Mouse (Mus musculus) telencephalon, adult 2 months (tissue): ENCODE measurements around the gene Siglec1.
"Not testable (repeated sequence)": the region's sequence is repeated elsewhere in the genome, so short reads cannot be mapped to it uniquely, and the experiment has no call there.

ENCODE experiments used
- DNase-seq: peaks from one replicate; pipeline ENCODE4 v3.0.0-alpha.2; 2011; ENCODE audit warnings: low read depth, low spot score

Siglec1 gene

GRCm38 (mm10) chr2:131086667-131087390, at the start of gene Siglec1:
Gene Siglec1 (minus strand): TSS chr2:131086765.
- no peak for DNase-seq

- no peak for DNase-seq
Observed at GRCm38 (mm10) chr2:131135521-131136139, 49.1 kb upstream of the Siglec1 start.

GRCm38 (mm10) chr2:131134826-131135400, 48.3 kb upstream of the Siglec1 start:
- DNase-seq = no peak

- no peak for DNase-seq
Observed at GRCm38 (mm10) chr2:131134381-131134780, 47.8 kb upstream of the Siglec1 start.

- no peak for DNase-seq
Observed at GRCm38 (mm10) chr2:131132930-131133547, 46.5 kb upstream of the Siglec1 start, which contains the start of gene Gm11037. Gene Gm11037 (plus strand): TSS chr2:131133497.

- DNase-seq = no peak
Observed at GRCm38 (mm10) chr2:131132111-131132888, 45.7 kb upstream of the Siglec1 start.

- DNase-seq = no peak
Observed at GRCm38 (mm10) chr2:131130849-131131248, 44.3 kb upstream of the Siglec1 start.

- DNase-seq = no peak
Observed at GRCm38 (mm10) chr2:131129836-131130235, 43.3 kb upstream of the Siglec1 start.

- DNase-seq = no peak
Observed at GRCm38 (mm10) chr2:131128636-131129157, 42.1 kb upstream of the Siglec1 start.

- no peak for DNase-seq
Observed at GRCm38 (mm10) chr2:131128211-131128610, 41.6 kb upstream of the Siglec1 start.

- DNase-seq = no peak
Observed at GRCm38 (mm10) chr2:131127161-131127730, 40.7 kb upstream of the Siglec1 start, which contains the start of gene Hspa12b. Gene Hspa12b (plus strand): TSS chr2:131127280.

- no peak for DNase-seq
Observed at GRCm38 (mm10) chr2:131125964-131126815, 39.6 kb upstream of the Siglec1 start.

GRCm38 (mm10) chr2:131125157-131125963, 38.8 kb upstream of the Siglec1 start:
- no peak for DNase-seq

- no peak for DNase-seq
Observed at GRCm38 (mm10) chr2:131124166-131124565, 37.6 kb upstream of the Siglec1 start.

- no peak for DNase-seq
Observed at GRCm38 (mm10) chr2:131118968-131119574, 32.5 kb upstream of the Siglec1 start.

GRCm38 (mm10) chr2:131105989-131106388, 19.4 kb upstream of the Siglec1 start:
- DNase-seq = no peak

GRCm38 (mm10) chr2:131105061-131105460, 18.5 kb upstream of the Siglec1 start:
- DNase-seq = not testable (repeated sequence)

GRCm38 (mm10) chr2:131104021-131104420, 17.5 kb upstream of the Siglec1 start:
- no peak for DNase-seq

- DNase-seq = no peak
Observed at GRCm38 (mm10) chr2:131101530-131101929, 15.0 kb upstream of the Siglec1 start.
